Mouse (Mus musculus): Measurements from ENCODE around the gene Rbfox1.

- TF ChIP-seq CTCF (IDR thresholded peaks at IDR 0.05; ENCODE audit: low read depth, low read length) (no peak), POLR2A (IDR thresholded peaks at IDR 0.05; ENCODE audit: borderline replicate concordance, low read depth, low read length) (no peak)
Measured at GRCm38 (mm10) chr16:7069599-7069998, 1184.4 kb downstream of the Rbfox1 start.

Data from bone marrow macrophage, adult 2 months (primary cell).